Mouse (Mus musculus): ENCODE results near the gene Fkbp10. TPM values are rescaled to one million over a fixed set of nuclear protein-coding genes. Genes with fewer than 3 reads are reported as not detected.

Fkbp10 gene
- total RNA-seq, 2 experiments from 2014 or later, result 7.2 to 7.4 TPM

- peak; percentile 62 to 70 for DNase-seq
These were observed 21.8 kb upstream of the Fkbp10 start for GRCm38 (mm10) chr11:100393733-100394132.

GRCm38 (mm10) chr11:100394353-100395074 is 21.0 kb upstream of the Fkbp10 start:
- DNase-seq, result no peak

- DNase-seq, result peak; percentile 85 to 94
These were observed 20.3 kb upstream of the Fkbp10 start for GRCm38 (mm10) chr11:100395200-100395599.

- peak; percentile 71 to 78 for DNase-seq
These were observed 19.5 kb upstream of the Fkbp10 start for GRCm38 (mm10) chr11:100395861-100396631.

GRCm38 (mm10) chr11:100396886-100397599 is 18.5 kb upstream of the Fkbp10 start:
- DNase-seq, result peak; percentile 70 to 75

GRCm38 (mm10) chr11:100397600-100398389 is 17.7 kb upstream of the Fkbp10 start, which contains the start of gene Jup:
Gene Jup, minus strand, starts transcription at chr11:100397763.
- peak; percentile 100 for DNase-seq

GRCm38 (mm10) chr11:100398517-100398916 is 17.0 kb upstream of the Fkbp10 start:
- peak in 1 of 2 experiments; percentile 23 for DNase-seq

GRCm38 (mm10) chr11:100399320-100399719 is 16.2 kb upstream of the Fkbp10 start:
- DNase-seq, result peak; percentile 50 to 60

GRCm38 (mm10) chr11:100399727-100400538 is 15.6 kb upstream of the Fkbp10 start:
- DNase-seq, result peak; percentile 56 to 64

- peak in 1 of 2 experiments; percentile 29 for DNase-seq
These were observed 14.7 kb upstream of the Fkbp10 start for GRCm38 (mm10) chr11:100400842-100401241.

GRCm38 (mm10) chr11:100402240-100402639 is 13.3 kb upstream of the Fkbp10 start:
- DNase-seq, result peak; percentile 82 to 85

GRCm38 (mm10) chr11:100402682-100403081 is 12.8 kb upstream of the Fkbp10 start:
- DNase-seq, result no peak

GRCm38 (mm10) chr11:100403445-100404134 is 11.9 kb upstream of the Fkbp10 start:
- peak; percentile 37 to 39 for DNase-seq

GRCm38 (mm10) chr11:100404456-100405074 is 10.9 kb upstream of the Fkbp10 start:
- DNase-seq, result no peak

GRCm38 (mm10) chr11:100406273-100406672 is 9.2 kb upstream of the Fkbp10 start:
- no peak for DNase-seq

- no peak for DNase-seq
These were observed 8.3 kb upstream of the Fkbp10 start for GRCm38 (mm10) chr11:100406995-100407705.

- DNase-seq, result peak; percentile 82 to 89
These were observed 7.2 kb upstream of the Fkbp10 start for GRCm38 (mm10) chr11:100408076-100408834.

- no peak for DNase-seq
These were observed 6.5 kb upstream of the Fkbp10 start for GRCm38 (mm10) chr11:100408835-100409462.
